Mouse (Mus musculus) liver, adult 2 months (tissue): ENCODE results near the gene Zbtb44. TPM values are rescaled to one million over a fixed set of nuclear protein-coding genes. Genes with fewer than 3 reads are reported as not detected.

ENCODE experiments used
- DNase-seq: peaks from one replicate; pipeline ENCODE4 v3.0.0-alpha.2; 2011; ENCODE audit warnings: low read depth, low spot score; ENCODE audit errors: extremely low read depth
- H3K27ac ChIP-seq: fragments of 200-500 bp; replicated peaks from 2 replicates; pipeline ENCODE4 v1.5.1; 2012; ENCODE audit warnings: low read depth, mild to moderate bottlenecking, control low read depth, inconsistent platforms, low read length; ENCODE audit not compliant: insufficient read depth
- H3K27me3 ChIP-seq: fragments of 200-500 bp; 2 replicates; pipeline ENCODE4 v1.6.1; 2012; ENCODE audit warnings: mild to moderate bottlenecking, moderate library complexity, low read length, inconsistent platforms; ENCODE audit not compliant: control insufficient read depth, insufficient read depth
- H3K36me3 ChIP-seq: fragments of 200-500 bp; 2 replicates; pipeline ENCODE4 v1.6.1; 2012; ENCODE audit warnings: low read length, inconsistent platforms; ENCODE audit not compliant: control insufficient read depth, insufficient read depth
- H3K4me1 ChIP-seq: fragments of 200-500 bp; 2 replicates; pipeline ENCODE4 v1.6.1; 2011; ENCODE audit warnings: low read length; ENCODE audit not compliant: control insufficient read depth, insufficient read depth
- H3K4me3 ChIP-seq: fragments of 200-500 bp; 2 replicates; pipeline ENCODE4 v1.5.1; 2011; ENCODE audit warnings: low read depth, mild to moderate bottlenecking, control low read depth, low read length, moderate library complexity; ENCODE audit not compliant: insufficient read depth
- H3K79me2 ChIP-seq: fragments of 200-500 bp; 2 replicates; pipeline ENCODE4 v1.6.1; 2012; ENCODE audit warnings: inconsistent platforms, mild to moderate bottlenecking, low read length, moderate library complexity; ENCODE audit not compliant: control insufficient read depth, insufficient read depth
- H3K9ac ChIP-seq: fragments of 200-500 bp; 2 replicates; pipeline ENCODE4 v1.6.1; 2012; ENCODE audit warnings: low read depth, mild to moderate bottlenecking, control low read depth, inconsistent platforms, low read length
- CTCF ChIP-seq: fragments of 200-500 bp; IDR thresholded peaks from 2 replicates; pipeline ENCODE4 v1.5.1; 2011; ENCODE audit warnings: low read depth, low read length, control low read depth
- POLR2A ChIP-seq: fragments of 200-500 bp; IDR thresholded peaks from 2 replicates; pipeline ENCODE4 v1.6.1; 2011; ENCODE audit warnings: low read length, control low read depth; ENCODE audit not compliant: insufficient read depth; ENCODE audit errors: extremely low read depth
- WGBS: fragments of 180-500 bp; shearing (Covaris S2); methylation state at CpG from one replicate; pipeline ENCODE4 v1.1.7; 2018; 5-methylcytosine and 5-hydroxymethylcytosine counted together
- polyA plus RNA-seq: library from polyadenylated mRNA; depleted of rRNA; stranded (reverse); fragments of >200 nt; gene quantifications from 2 replicates; pipeline ENCODE4 v1.2.3, GENCODE M21; 2012
- total RNA-seq: library from RNA; depleted of rRNA; stranded (reverse); fragments of >200 nt; gene quantifications from 2 replicates; pipeline ENCODE4 v1.2.3, GENCODE M21; 2014

Zbtb44 gene
- total and polyA plus RNA-seq, 2 experiments: 4.5 to 31.0 TPM

- Histone ChIP-seq H3K79me2 (no peaks in the 10 kb centered on the region), H3K4me3 (no peak overlapping the region), H3K4me1 (no peaks in the 10 kb centered on the region), H3K27ac (no peak overlapping the region), H3K36me3 (no peaks in the 10 kb centered on the region), H3K9ac (no peak overlapping the region), H3K27me3 (no peaks in the 10 kb centered on the region)
- TF ChIP-seq CTCF (no peak), POLR2A (no peak)
- DNase-seq: no peak
- 78% methylated on average over 20 of the region's 20 CpGs for WGBS
These were observed 66.9 kb downstream of the Zbtb44 start for GRCm38 (mm10) chr9:31097088-31098082.

GRCm38 (mm10) chr9:31098118-31098517, 67.7 kb downstream of the Zbtb44 start:
- H3K9ac ChIP-seq: no peak overlapping the region
- WGBS: 76% methylated on average over 6 of the region's 6 CpGs
- H3K79me2 ChIP-seq: no peaks in the 10 kb centered on the region
- H3K4me3 ChIP-seq: no peak overlapping the region
- no peaks in the 10 kb centered on the region for H3K36me3 ChIP-seq
- H3K4me1 ChIP-seq: no peaks in the 10 kb centered on the region
- no peak for DNase-seq
- no peak for TF ChIP-seq POLR2A
- TF ChIP-seq CTCF: no peak
- no peaks in the 10 kb centered on the region for H3K27me3 ChIP-seq
- H3K27ac ChIP-seq: no peak overlapping the region

- H3K27me3 ChIP-seq: no peaks in the 10 kb centered on the region
- no peaks in the 10 kb centered on the region for H3K79me2 ChIP-seq
- no peak for DNase-seq
- no peak overlapping the region for H3K9ac ChIP-seq
- H3K36me3 ChIP-seq: no peaks in the 10 kb centered on the region
- no peak overlapping the region for H3K4me3 ChIP-seq
- 90% methylated on average over 8 of the region's 8 CpGs for WGBS
- H3K27ac ChIP-seq: no peak overlapping the region
- TF ChIP-seq POLR2A (no peak), CTCF (no peak)
- no peaks in the 10 kb centered on the region for H3K4me1 ChIP-seq
These were observed 78.0 kb downstream of the Zbtb44 start for GRCm38 (mm10) chr9:31108464-31108863.

- TF ChIP-seq CTCF: no peak
- no peak for TF ChIP-seq POLR2A
- no peak for DNase-seq
These were observed 85.1 kb downstream of the Zbtb44 start for GRCm38 (mm10) chr9:31115586-31115985.

GRCm38 (mm10) chr9:31117088-31117487, 86.6 kb downstream of the Zbtb44 start:
- H3K27ac ChIP-seq: no peak overlapping the region
- H3K4me3 ChIP-seq: no peak overlapping the region
- TF ChIP-seq CTCF (no peak), POLR2A (no peak)
- no peaks in the 10 kb centered on the region for H3K79me2 ChIP-seq
- no peak overlapping the region for H3K9ac ChIP-seq
- H3K4me1 ChIP-seq: no peaks in the 10 kb centered on the region
- no peaks in the 10 kb centered on the region for H3K36me3 ChIP-seq
- no peak for DNase-seq
- WGBS: 84% methylated on average over 11 of the region's 11 CpGs
- no peaks in the 10 kb centered on the region for H3K27me3 ChIP-seq

More at GRCm38 (mm10) chr9:31115586-31115985, 85.1 kb downstream of the Zbtb44 start:
- H3K27ac ChIP-seq: no peak overlapping the region
- H3K79me2 ChIP-seq: no peaks in the 10 kb centered on the region
- H3K9ac ChIP-seq: no peak overlapping the region
- H3K27me3 ChIP-seq: no peaks in the 10 kb centered on the region
- H3K4me3 ChIP-seq: no peak overlapping the region
- H3K36me3 ChIP-seq: no peaks in the 10 kb centered on the region
- no peaks in the 10 kb centered on the region for H3K4me1 ChIP-seq

GRCm38 (mm10) chr9:31117488-31117887, 87.0 kb downstream of the Zbtb44 start:
- WGBS: 83% methylated on average over 6 of the region's 6 CpGs
- Histone ChIP-seq H3K27me3 (no peaks in the 10 kb centered on the region), H3K4me3 (no peak overlapping the region), H3K27ac (no peak overlapping the region), H3K9ac (no peak overlapping the region), H3K36me3 (no peaks in the 10 kb centered on the region), H3K79me2 (no peaks in the 10 kb centered on the region), H3K4me1 (no peaks in the 10 kb centered on the region)
- TF ChIP-seq CTCF: no peak
- no peak for TF ChIP-seq POLR2A
- DNase-seq: no peak
